Mouse (Mus musculus): Measurements from ENCODE around the gene Ccdc39. TPM values are rescaled to one million over a fixed set of nuclear protein-coding genes. Genes with fewer than 3 reads are reported as not detected.

Gene Ccdc39
- polyA plus RNA-seq, 1 experiment from 2014 or later, result 9.1 TPM

DNA sequence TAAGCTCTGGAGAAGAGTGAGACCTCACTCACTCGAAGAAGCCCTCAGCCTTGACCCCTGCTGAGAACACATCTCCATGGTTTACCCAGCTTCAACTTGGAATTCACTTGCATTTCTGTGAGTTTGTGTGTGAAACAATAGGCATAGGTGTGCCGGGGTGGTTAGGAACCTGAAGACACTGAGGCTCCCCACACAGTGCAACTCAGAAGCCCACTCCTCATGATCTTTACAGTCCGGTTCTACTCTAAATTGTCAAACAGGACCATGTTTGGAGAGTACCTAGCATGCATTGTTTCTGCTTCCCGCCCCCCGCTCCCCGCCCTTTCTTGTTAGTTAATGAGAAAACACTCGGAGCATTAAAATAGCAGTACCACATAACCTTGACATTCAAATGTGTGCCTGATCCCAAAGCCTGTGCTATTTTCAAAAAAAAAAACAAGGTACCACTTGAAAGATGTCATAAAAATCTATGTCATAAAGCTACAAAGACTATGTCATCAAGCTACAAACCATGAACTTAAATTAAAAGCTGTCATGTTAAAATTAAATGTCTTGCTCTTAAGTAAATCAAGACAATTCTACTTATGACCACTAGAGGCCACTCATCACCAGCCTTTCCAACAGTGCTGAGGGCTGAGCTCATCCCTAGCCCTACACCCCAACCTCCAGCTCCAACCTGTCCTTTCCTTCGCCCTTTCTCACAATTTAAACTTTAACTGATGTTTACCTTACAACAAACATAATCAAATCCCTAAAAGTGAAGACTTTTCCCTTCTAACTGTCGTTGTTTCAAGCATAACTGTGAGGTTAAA lies 19.8 kb downstream of the Ccdc39 start:
- no peak overlapping the region for H3K27ac ChIP-seq (ENCODE audit: low read depth, low read length)
- no peaks in the 10 kb centered on the region for H3K4me1 ChIP-seq (replicated peaks; ENCODE audit: control insufficient read depth, insufficient read depth, low read length)
- H3K4me2 ChIP-seq (ENCODE audit: low read depth, low read length, severe bottlenecking), result no peak overlapping the region
- H3K27me3 ChIP-seq (ENCODE audit: control insufficient read depth, insufficient read depth, low read length), result no peaks in the 10 kb centered on the region
- no peaks in the 10 kb centered on the region for H3K9me3 ChIP-seq (ENCODE audit: control insufficient read depth, low read length)
- ATAC-seq (replicated peaks; ENCODE audit: low FRiP score), result 0 out of 2 replicates have a peak, but pooled peaks have one; percentile 60
- no peaks in the 10 kb centered on the region for H3K36me3 ChIP-seq (ENCODE audit: control insufficient read depth, insufficient read depth, low read length)
- no peak overlapping the region for H3K4me3 ChIP-seq (ENCODE audit: low read depth, low read length)
- no peak for DNase-seq (ENCODE audit: low spot score)
- no peak overlapping the region for H3K9ac ChIP-seq (ENCODE audit: low read length)
- WGBS, result 51% methylated on average over 9 of the region's 9 CpGs

DNA sequence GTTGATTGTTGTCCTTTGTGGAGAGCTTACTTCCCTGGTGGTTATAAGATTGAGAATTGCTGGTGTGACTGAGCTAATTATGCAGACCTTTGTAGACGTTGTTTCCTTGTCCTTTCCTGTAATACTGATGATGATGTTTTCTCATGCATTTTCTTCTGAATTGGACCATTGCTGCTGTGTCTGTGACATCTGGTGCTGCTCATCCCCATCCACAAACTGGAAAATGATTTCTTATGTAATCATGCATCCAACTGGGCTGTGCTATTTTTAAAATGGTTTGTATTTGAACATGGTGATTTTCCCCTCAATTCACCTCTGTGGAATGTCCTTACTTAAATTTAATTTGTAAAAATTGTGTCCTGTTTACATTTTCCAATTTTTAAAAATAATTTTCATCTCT lies 37.0 kb downstream of the Ccdc39 start:
- Histone ChIP-seq H3K9me3 (ENCODE audit: control insufficient read depth, low read length) (no peaks in the 10 kb centered on the region), H3K36me3 (ENCODE audit: control insufficient read depth, insufficient read depth, low read length) (peaks cover 8% of the 10 kb centered on the region; the same call in 1 of the 2 replicates), H3K9ac (ENCODE audit: low read length) (no peak overlapping the region), H3K4me2 (ENCODE audit: low read depth, low read length, severe bottlenecking) (no peak overlapping the region), H3K27ac (ENCODE audit: low read depth, low read length) (no peak overlapping the region), H3K4me3 (ENCODE audit: low read depth, low read length) (no peak overlapping the region), H3K27me3 (ENCODE audit: control insufficient read depth, insufficient read depth, low read length) (no peaks in the 10 kb centered on the region), H3K4me1 (replicated peaks; ENCODE audit: control insufficient read depth, insufficient read depth, low read length) (no peaks in the 10 kb centered on the region)
- WGBS, result 83% methylated on average over 1 of the region's 1 CpGs
- DNase-seq (ENCODE audit: low spot score) (no peak), ATAC-seq (replicated peaks; ENCODE audit: low FRiP score) (no peak)

GRCm38 (mm10) chr3:33800513-33800820 lies 43.6 kb downstream of the Ccdc39 start:
- Histone ChIP-seq H3K27me3 (ENCODE audit: control insufficient read depth, insufficient read depth, low read length) (no peaks in the 10 kb centered on the region), H3K4me1 (replicated peaks; ENCODE audit: control insufficient read depth, insufficient read depth, low read length) (no peaks in the 10 kb centered on the region; the same call in 1 of the 2 replicates), H3K27ac (ENCODE audit: low read depth, low read length) (peak overlapping the region; percentile 98; the same call in 1 of the 2 replicates), H3K9ac (ENCODE audit: low read length) (peak overlapping the region; percentile 86), H3K9me3 (ENCODE audit: control insufficient read depth, low read length) (no peaks in the 10 kb centered on the region), H3K4me3 (ENCODE audit: low read depth, low read length) (peak overlapping the region; percentile 93), H3K4me2 (ENCODE audit: low read depth, low read length, severe bottlenecking) (peak overlapping the region; percentile 62), H3K36me3 (ENCODE audit: control insufficient read depth, insufficient read depth, low read length) (no peaks in the 10 kb centered on the region; the same call in 1 of the 2 replicates)
- under 1% methylated on average over 16 of the region's 16 CpGs for WGBS
- ATAC-seq (replicated peaks; ENCODE audit: low FRiP score), result peak; percentile 29
- no peak for DNase-seq (ENCODE audit: low spot score)

DNA sequence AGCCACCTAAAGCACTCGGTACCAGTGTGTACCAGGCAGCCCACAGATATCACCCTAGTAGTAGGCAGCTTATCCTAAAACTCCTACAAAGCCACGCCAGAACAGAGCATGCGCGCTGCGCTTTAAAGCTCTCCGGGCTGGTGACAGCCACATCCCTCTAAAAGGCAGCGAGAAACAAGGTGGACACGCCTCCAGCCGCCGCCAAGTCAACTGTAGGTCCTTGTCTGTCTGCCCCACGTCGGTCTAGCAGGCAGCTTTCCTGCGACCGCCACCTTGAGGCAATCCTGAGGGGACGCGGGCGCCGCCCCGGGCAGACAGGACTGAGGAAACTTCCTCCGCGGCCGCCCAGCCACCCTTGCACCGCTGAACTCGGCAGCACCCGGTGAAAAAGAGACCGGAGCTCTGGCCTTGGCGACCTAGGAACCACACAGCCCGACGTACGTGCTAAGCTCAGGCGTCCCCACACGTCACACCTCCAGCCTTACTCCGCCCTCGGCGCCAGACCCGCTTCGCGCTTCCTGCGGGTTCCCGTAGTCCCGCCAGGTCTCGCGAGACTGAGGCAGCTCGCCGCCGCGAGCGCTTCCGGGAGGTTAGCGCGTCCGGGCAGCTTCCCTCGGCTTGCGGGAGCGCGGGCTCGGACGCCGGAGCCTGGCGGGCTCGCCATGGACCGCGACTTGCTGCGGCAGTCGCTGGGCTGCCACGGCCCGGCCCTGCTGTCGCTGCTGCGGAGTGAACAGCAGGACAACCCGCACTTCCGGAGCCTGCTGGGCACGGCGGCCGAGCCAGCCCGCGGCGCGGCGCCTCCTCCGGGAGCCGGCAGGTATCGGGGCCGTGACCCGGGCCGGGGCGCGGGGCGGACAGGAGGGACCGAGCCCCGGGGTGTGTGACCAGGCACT lies 44.2 kb downstream of the Ccdc39 start, which contains the start of gene Ttc14:
Gene Ttc14, plus strand, starts transcription at position 216 of the 896 bp plus-strand sequence.
- H3K27me3 ChIP-seq (ENCODE audit: control insufficient read depth, insufficient read depth, low read length), result no peaks in the 10 kb centered on the region
- H3K4me3 ChIP-seq (ENCODE audit: low read depth, low read length), result peak within 1 kb of the TSS; percentile 93
- H3K36me3 ChIP-seq (ENCODE audit: control insufficient read depth, insufficient read depth, low read length), result no peaks in the 10 kb centered on the region; the same call in 1 of the 2 replicates
- H3K27ac ChIP-seq (ENCODE audit: low read depth, low read length), result peak within 1 kb of the TSS; percentile 98
- DNase-seq (ENCODE audit: low spot score) (peak; percentile 98), ATAC-seq (replicated peaks; ENCODE audit: low FRiP score) (peak; percentile 99)
- peak within 1 kb of the TSS; percentile 86 for H3K9ac ChIP-seq (ENCODE audit: low read length)
- H3K4me1 ChIP-seq (replicated peaks; ENCODE audit: control insufficient read depth, insufficient read depth, low read length), result no peaks in the 10 kb centered on the region; the same call in 1 of the 2 replicates
- H3K9me3 ChIP-seq (ENCODE audit: control insufficient read depth, low read length), result no peaks in the 10 kb centered on the region
- H3K4me2 ChIP-seq (ENCODE audit: low read depth, low read length, severe bottlenecking), result peak within 1 kb of the TSS; percentile 62
- under 1% methylated on average over 90 of the region's 90 CpGs for WGBS

- ATAC-seq (replicated peaks; ENCODE audit: low FRiP score) (no peak), DNase-seq (ENCODE audit: low spot score) (no peak)
- Histone ChIP-seq H3K4me3 (ENCODE audit: low read depth, low read length) (no peak overlapping the region), H3K27me3 (ENCODE audit: control insufficient read depth, insufficient read depth, low read length) (no peaks in the 10 kb centered on the region), H3K4me1 (replicated peaks; ENCODE audit: control insufficient read depth, insufficient read depth, low read length) (no peaks in the 10 kb centered on the region), H3K4me2 (ENCODE audit: low read depth, low read length, severe bottlenecking) (no peak overlapping the region), H3K36me3 (ENCODE audit: control insufficient read depth, insufficient read depth, low read length) (no peaks in the 10 kb centered on the region), H3K9me3 (ENCODE audit: control insufficient read depth, low read length) (no peaks in the 10 kb centered on the region), H3K9ac (ENCODE audit: low read length) (no peak overlapping the region), H3K27ac (ENCODE audit: low read depth, low read length) (no peak overlapping the region)
Observed at GRCm38 (mm10) chr3:33790975-33791374, 53.1 kb downstream of the Ccdc39 start.

Other genes with a start within 250 kb of the Ccdc39 start
- gene Ttc14, start 44.5 kb downstream of the Ccdc39 start, polyA plus RNA-seq (2014; fragmentation: Nextera tagmentation; extraction: Ambion mirVana), result 62.7 and 63.8 TPM in 2 replicates
- gene Fxr1, start 175.6 kb upstream of the Ccdc39 start, polyA plus RNA-seq (2014; fragmentation: Nextera tagmentation; extraction: Ambion mirVana), result 69.3 and 73.5 TPM in 2 replicates
- gene Dnajc19, start 237.0 kb upstream of the Ccdc39 start, polyA plus RNA-seq (2014; fragmentation: Nextera tagmentation; extraction: Ambion mirVana), result 166 and 168 TPM in 2 replicates